Mouse (Mus musculus) spleen, adult 2 months (tissue): ENCODE results near the gene Krt33b.

Experiments used
- CTCF ChIP-seq: fragments of 200-500 bp; IDR thresholded peaks from 2 replicates; pipeline ENCODE4 v1.5.1; 2011; ENCODE audit warnings: mild to moderate bottlenecking, inconsistent platforms; ENCODE audit not compliant: insufficient read depth, insufficient read length, insufficient replicate concordance; ENCODE audit errors: extremely low read depth
- POLR2A ChIP-seq: fragments of 200-500 bp; IDR thresholded peaks from 2 replicates; pipeline ENCODE4 v1.6.1; 2011; ENCODE audit warnings: low read depth, low read length, inconsistent platforms

DNA sequence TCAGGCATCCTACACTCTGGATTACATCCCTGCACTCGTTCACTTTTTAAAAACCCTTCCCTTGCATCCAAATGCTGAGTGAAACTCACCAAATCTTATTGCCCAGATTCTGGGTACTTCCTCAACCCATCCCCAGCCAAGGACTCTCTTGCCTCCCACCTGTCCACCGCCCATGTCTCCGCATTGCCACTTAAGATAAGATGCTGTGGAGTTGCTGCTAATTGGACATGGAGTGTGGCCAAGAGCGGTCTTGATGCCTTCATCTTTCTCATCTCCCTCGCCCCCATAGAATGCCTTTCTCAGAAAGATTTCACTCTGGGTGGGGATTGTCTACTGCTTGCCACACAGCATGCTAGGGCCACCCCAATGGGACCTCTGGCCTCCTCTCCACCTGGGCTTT is 21.3 kb downstream of the Krt33b start:
- TF ChIP-seq CTCF (no peak), POLR2A (no peak)
